Mouse (Mus musculus): Measurements from ENCODE around the gene Gm20683.

GRCm38 (mm10) chr17:25881691-25882090 lies 40.1 kb upstream of the Gm20683 start:
- TF ChIP-seq POLR2A (IDR thresholded peaks at IDR 0.05; ENCODE audit: insufficient read length, low read depth), result no peak
- no peak for TF ChIP-seq TCF12 (IDR thresholded peaks at IDR 0.05; ENCODE audit: insufficient read depth, poor library complexity, severe bottlenecking)
- no peak for TF ChIP-seq MAX (IDR thresholded peaks at IDR 0.05; ENCODE audit: low read depth)
